Mouse (Mus musculus) macrophage (primary cell): ENCODE data around the gene Tmprss9. TPM values are rescaled to one million over a fixed set of nuclear protein-coding genes. Genes with fewer than 3 reads are reported as not detected.

Source experiments
- H3K27ac ChIP-seq: fragments of 350-480 bp; formaldehyde crosslinking; 2 replicates; pipeline ENCODE4 v1.9.0; 2021
- H3K36me3 ChIP-seq: fragments of 350-480 bp; formaldehyde crosslinking; 2 replicates; pipeline ENCODE4 v1.9.0; 2021; ENCODE audit errors: inconsistent target
- H3K4me3 ChIP-seq: fragments of 350-480 bp; formaldehyde crosslinking; 2 replicates; pipeline ENCODE4 v1.9.0; 2021; ENCODE audit errors: inconsistent target
- H3K79me2 ChIP-seq: fragments of 350-480 bp; formaldehyde crosslinking; 2 replicates; pipeline ENCODE4 v1.9.0; 2021; ENCODE audit errors: inconsistent target
- WGBS: methylation state at CpG from one replicate; pipeline ENCODE4 v1.1.7; 2026; ENCODE audit warnings: inconsistent platforms; ENCODE audit not compliant: missing documents; 5-methylcytosine and 5-hydroxymethylcytosine counted together
- polyA plus RNA-seq: library from polyadenylated mRNA; stranded (reverse); fragments of 250-400 nt; gene quantifications from 3 replicates; pipeline ENCODE4 v1.2.4, GENCODE M21; 2018; ENCODE audit warnings: inconsistent platforms

Tmprss9 gene
- polyA plus RNA-seq, 1 experiment from 2014 or later = not detected

DNA sequence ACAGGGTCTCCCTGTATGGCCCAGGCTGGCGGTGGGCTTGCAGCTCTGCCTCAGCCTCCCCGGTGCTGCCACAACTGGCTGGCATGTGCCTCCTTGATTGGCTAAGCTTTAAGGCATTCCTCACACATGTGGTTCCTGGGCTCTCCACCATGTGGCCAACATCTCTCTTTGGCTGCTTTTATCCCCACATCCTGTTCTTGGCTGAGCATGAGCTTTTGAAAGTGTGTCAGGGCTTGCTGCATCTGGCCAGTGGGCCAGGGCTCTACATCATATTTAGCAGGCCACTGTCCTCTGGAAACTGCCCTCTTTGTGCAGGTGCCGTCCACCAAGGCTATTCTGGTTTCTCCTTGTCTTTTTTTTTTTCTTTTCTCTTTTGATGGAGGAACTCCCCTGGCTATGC lies 15.4 kb upstream of the Tmprss9 start:
- Histone ChIP-seq H3K79me2 (peaks cover 57% of the 10 kb centered on the region), H3K4me3 (no peak overlapping the region), H3K36me3 (peaks cover 6% of the 10 kb centered on the region; the same call in 1 of the 2 replicates), H3K27ac (no peak overlapping the region)
- 40% methylated on average over 3 of the region's 3 CpGs for WGBS

DNA sequence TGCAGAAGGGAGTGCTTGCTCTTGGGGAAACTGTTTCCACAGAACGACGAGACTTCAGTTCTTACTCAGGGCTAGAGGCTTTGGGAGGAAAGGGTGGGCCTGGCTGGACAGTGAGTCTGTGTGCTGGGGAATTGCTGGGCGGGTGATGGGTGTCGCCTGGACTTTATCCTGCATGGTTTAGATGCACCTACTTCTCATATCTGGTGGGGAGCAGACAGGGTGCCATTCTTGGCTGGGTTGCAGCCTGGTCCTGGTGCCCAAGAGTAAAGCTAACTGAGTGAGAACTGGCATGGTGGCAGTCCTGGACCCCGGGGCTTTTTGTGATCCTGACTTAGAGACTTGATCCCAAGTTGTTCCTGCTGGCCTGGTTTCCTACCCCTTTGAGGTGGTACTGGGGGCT lies 14.7 kb upstream of the Tmprss9 start:
- Histone ChIP-seq H3K27ac (no peak overlapping the region), H3K79me2 (peaks cover 57% of the 10 kb centered on the region), H3K36me3 (peaks cover 12% of the 10 kb centered on the region; the same call in 1 of the 2 replicates), H3K4me3 (no peak overlapping the region)
- WGBS = 92% methylated on average over 5 of the region's 5 CpGs

DNA sequence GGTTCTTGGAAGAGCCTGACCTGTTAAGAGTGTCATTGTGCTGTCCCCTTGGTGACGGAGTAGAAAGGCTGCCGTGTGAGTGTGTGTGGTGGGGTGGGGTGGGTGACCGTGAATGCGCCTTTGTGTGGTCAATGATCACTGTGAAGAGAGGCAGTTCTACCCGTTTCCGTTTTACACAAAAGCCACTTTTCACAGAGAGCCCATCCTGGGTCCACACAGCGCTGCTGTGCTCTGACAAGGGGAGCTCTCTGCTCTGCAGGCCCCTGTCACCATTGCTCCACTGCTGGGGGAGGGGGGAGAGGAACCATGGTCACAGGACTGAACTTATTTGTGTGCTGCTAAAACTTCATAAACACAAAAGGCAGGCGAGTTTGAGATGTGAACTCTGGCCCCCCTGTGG lies 14.3 kb upstream of the Tmprss9 start:
- Histone ChIP-seq H3K4me3 (no peak overlapping the region), H3K27ac (no peak overlapping the region), H3K36me3 (peaks cover 14% of the 10 kb centered on the region; the same call in 1 of the 2 replicates), H3K79me2 (peaks cover 57% of the 10 kb centered on the region)
- 87% methylated on average over 8 of the region's 8 CpGs for WGBS

DNA sequence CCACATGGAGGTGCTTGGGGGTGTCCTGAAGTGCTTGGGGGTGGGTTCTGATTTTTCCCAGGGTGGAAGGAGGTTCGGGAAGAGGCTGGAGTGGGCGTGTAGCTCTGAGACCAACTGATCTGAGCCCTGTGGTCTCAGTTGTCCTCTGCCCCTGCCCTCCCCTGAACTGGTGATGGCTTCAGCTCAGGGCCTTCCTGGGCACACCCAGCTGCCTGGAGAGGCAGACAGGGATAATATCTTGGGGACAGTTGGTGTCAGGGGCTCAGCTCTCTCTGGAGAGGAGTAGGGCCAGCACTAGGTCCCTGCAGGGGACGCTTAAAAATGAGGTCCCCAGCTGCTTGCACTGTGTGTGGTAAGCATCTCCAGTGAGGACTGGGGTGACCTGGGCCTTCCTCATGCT lies 13.8 kb upstream of the Tmprss9 start:
- 91% methylated on average over 3 of the region's 3 CpGs for WGBS
- Histone ChIP-seq H3K36me3 (peaks cover 13% of the 10 kb centered on the region; the same call in 1 of the 2 replicates), H3K4me3 (no peak overlapping the region), H3K79me2 (peaks cover 57% of the 10 kb centered on the region), H3K27ac (no peak overlapping the region)

DNA sequence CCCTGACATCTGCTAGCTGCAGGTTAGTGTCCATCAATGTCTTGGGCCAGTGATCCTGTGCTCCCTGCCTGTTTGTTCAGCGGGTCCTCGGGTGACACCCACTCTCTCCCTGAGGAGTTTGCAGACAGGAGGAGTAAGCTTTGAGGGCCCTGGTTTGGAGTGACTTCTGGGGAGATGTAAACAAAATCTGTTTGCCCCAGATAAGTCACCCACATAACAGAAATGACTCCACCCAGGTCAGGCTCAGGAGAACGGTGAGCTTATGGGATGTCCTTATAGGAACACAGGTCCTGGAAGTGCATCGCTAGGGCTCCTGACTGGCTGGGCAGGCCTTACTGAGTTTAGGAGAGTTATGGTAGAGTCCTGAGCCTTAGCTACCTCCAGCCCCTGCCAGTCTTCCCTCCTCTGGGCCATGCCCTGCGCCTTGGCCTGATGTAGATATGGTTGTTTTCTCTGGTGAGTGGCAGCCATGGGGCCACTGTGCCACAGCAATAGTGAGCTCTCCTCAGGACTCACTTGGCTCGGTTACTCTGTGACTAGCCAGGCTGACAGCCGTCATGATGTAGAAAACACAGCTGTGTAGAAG lies 13.2 kb upstream of the Tmprss9 start:
- peaks cover 53% of the 10 kb centered on the region for H3K79me2 ChIP-seq
- peaks cover 15% of the 10 kb centered on the region; the same call in 1 of the 2 replicates for H3K36me3 ChIP-seq
- H3K4me3 ChIP-seq = no peak overlapping the region
- WGBS = 91% methylated on average over 7 of the region's 7 CpGs
- H3K27ac ChIP-seq = no peak overlapping the region

DNA sequence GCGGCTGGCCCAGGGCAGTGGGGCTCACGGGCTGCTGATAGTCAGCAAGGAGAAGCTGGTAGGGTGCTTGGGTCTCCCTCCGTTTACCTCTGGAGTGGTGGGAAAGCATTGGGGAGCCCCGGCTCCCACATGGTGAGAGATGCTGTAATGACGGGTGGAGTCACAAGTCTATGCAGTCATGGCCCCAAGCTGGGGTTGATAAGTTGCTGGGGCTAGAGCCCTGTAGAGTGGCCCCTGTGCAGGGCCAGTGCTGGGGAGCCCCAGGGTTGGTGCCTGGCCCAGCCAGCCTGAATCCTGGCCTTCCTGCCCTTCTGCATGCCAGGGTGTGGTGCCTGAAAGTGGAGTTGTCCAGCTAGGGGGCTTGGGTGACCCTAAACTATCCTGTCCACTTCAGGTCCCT lies 9.3 kb upstream of the Tmprss9 start:
- H3K79me2 ChIP-seq = peaks cover 20% of the 10 kb centered on the region; the same call in 1 of the 2 replicates
- peaks cover 18% of the 10 kb centered on the region; the same call in 1 of the 2 replicates for H3K36me3 ChIP-seq
- WGBS = 95% methylated on average over 5 of the region's 5 CpGs
- H3K27ac ChIP-seq = no peak overlapping the region
- H3K4me3 ChIP-seq = no peak overlapping the region

DNA sequence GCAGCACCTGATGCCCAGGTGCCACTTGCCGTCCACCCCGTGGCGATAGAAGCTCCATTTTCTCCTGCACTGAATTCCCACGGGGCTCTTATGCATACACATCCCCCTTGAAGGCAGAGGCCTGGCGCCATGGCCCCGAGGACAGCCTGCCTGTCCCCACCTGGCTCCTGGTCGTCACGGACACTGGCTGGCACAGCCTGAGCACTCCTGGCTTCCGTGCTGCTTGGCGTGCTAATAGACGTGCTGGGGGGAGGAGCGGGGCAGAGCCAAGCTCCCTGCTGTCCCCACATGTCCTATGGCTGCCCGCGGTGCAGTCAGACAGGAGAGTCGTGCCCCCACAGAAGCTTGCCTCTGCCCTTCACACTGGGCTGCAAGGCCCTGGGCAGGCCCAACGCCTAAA lies 7.2 kb upstream of the Tmprss9 start:
- H3K36me3 ChIP-seq = peaks cover 18% of the 10 kb centered on the region; the same call in 1 of the 2 replicates
- H3K27ac ChIP-seq = no peak overlapping the region
- no peaks in the 10 kb centered on the region; the same call in 1 of the 2 replicates for H3K79me2 ChIP-seq
- 94% methylated on average over 14 of the region's 16 CpGs for WGBS
- H3K4me3 ChIP-seq = no peak overlapping the region

DNA sequence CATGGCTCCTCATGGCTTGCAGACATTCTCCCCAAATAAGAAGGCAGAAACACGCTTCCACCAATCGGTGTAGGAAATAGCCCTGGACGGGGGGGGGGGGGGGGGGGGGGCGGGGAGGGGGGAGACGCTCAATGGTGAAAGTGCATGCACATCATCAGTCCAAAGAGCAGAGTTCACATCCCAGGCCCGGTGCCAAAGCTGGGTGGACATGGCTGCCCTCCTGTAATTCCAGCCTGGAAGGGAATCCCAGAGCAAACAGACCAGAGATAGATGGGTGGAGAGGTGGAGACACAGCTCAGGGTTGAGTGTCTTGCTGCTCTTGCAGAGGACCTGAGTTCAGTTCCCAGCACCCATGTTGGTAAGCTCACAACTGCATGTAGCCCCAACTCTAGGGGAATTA lies 655 bp upstream of the Tmprss9 start:
- Histone ChIP-seq H3K36me3 (no peaks in the 10 kb centered on the region), H3K4me3 (no peak overlapping the region), H3K79me2 (no peaks in the 10 kb centered on the region), H3K27ac (no peak overlapping the region)
- WGBS = 71% methylated on average over 1 of the region's 6 CpGs

DNA sequence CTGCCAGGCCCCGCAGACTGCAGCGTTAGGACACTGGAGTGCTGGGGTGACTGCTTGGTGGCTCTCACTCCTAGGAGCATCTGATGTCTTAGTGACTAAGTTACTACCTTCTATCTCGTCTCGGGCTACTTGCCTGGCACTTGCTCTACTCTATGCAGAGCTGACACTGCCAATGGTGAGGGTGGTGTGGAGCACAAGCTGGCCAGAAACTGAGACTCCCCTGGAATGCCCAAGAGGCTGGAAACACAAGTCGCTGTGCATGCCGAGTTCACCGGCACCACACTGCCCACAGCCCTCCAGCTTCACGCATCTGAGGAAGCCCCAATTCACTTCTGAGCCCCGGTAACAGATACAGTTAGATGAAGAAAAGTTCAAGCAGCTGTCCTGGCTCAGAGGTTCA lies 2.4 kb downstream of the Tmprss9 start:
- WGBS = 94% methylated on average over 9 of the region's 9 CpGs
- Histone ChIP-seq H3K36me3 (no peaks in the 10 kb centered on the region), H3K27ac (no peak overlapping the region)

DNA sequence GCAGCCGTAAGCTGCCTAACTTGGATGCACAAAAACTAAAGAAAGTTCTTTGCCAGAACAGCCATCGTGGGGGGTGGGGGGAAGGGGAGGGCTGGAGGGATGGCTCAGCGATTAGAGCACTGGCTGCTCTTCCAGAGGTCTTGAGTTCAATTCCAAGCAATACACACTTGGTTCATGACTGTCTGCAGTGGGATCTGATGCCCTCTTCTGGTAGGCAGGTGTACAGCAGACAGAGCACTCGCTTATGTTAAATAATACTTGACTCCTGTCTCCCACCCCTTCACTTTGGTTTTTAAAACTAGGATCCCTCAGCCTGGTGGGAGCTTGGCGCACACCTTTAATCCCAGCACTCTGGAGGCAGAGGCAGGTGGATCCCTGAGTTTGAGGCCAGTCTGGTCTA lies 4.4 kb downstream of the Tmprss9 start:
- no peaks in the 10 kb centered on the region for H3K79me2 ChIP-seq
- no peak overlapping the region for H3K4me3 ChIP-seq
- H3K27ac ChIP-seq = no peak overlapping the region
- WGBS = 30% methylated on average over 5 of the region's 5 CpGs
- no peaks in the 10 kb centered on the region for H3K36me3 ChIP-seq

More for the DNA sequence above, 2.4 kb downstream of the Tmprss9 start:
- Histone ChIP-seq H3K4me3 (no peak overlapping the region), H3K79me2 (no peaks in the 10 kb centered on the region)

DNA sequence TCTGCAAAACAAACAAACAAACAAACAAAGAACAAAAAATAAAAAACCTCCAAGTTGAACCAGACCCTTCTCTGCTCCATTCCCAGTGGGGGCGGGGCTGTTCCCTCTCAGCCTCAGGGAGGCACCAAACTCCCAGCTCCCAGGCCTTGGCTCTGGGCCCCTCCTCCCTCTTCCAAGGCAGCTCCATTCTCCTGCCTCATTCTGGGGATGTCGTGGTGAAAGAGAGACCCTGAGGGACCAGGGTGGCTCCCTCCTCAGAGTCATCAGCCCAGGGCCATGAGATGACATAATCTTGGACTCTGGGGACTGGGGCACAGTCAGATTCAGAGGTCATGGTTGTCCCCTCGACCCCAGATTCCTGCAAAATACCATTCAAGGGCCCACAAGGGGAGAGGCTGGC lies 4.9 kb downstream of the Tmprss9 start:
- H3K79me2 ChIP-seq = no peaks in the 10 kb centered on the region
- no peak overlapping the region for H3K27ac ChIP-seq
- no peak overlapping the region for H3K4me3 ChIP-seq
- 74% methylated on average over 3 of the region's 3 CpGs for WGBS
- no peaks in the 10 kb centered on the region for H3K36me3 ChIP-seq

DNA sequence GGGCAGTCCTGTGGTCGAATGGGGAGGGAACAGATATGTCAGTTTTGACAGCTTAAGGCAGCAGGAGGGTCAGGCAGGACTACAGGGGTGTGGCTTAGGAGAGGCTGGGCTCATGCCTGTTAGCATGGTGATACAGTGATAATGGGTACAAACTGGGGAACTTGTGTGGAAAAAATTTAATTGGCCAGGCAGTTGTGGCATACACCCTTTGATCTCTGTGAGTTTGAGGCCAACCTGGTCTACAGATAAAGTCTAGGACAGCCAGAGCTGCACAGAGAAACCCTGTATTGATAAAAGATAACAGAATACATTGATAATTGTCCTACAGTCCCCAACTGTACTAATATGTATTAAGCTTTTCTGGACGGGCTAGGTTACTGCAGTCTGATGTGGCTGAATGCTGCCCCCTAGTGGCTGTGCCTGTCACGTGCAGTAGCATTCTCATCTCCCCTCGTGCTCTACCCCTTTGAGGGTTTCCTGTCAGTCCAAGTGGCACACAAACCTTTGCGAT lies 8.5 kb downstream of the Tmprss9 start:
- Histone ChIP-seq H3K4me3 (no peak overlapping the region), H3K27ac (no peak overlapping the region), H3K36me3 (no peaks in the 10 kb centered on the region), H3K79me2 (no peaks in the 10 kb centered on the region)
- WGBS = 19% methylated on average over 5 of the region's 5 CpGs

DNA sequence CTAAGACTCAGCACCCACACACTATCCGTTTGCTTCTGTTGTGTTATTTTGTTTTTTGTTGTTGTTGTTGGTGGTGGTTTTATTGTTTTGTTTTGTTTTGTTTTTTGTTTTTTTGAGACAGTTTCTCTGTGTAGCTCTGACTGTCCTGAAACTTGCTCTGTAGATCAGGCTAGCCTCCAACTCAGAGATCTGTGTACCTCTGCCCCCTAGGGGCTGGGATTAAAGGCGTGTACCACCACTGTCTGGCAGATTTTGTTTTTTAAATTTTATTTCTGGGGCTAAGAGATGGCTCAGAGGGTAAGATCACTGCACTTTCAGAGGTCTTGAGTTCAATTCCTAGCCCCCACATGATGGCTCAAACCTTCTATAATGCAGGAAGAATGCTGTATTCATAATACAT lies 9.3 kb downstream of the Tmprss9 start:
- WGBS = 79% methylated on average over 2 of the region's 2 CpGs
- Histone ChIP-seq H3K27ac (no peak overlapping the region), H3K4me3 (no peak overlapping the region), H3K36me3 (no peaks in the 10 kb centered on the region), H3K79me2 (no peaks in the 10 kb centered on the region)

DNA sequence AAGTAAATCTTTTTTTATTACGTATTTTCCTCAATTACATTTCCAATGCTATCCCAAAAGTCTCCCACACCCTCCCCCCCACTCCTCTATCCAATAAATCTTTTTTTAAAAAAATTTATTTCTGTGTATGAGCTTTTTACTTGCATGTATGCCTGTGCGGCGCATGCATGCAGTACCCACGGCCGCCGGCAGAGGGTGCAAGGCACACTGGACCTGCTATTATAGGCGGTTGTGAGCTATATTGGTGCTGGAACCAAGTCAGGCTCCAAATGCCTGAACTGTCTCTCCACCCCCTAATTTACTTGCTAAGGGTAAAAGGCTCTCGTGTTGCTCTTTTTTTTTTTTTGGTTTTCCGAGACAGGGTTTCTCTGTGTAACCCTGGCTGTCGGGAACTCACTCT lies 9.7 kb downstream of the Tmprss9 start:
- 21% methylated on average over 10 of the region's 10 CpGs for WGBS
- H3K79me2 ChIP-seq = no peaks in the 10 kb centered on the region
- H3K36me3 ChIP-seq = no peaks in the 10 kb centered on the region
- H3K27ac ChIP-seq = no peak overlapping the region
- no peak overlapping the region for H3K4me3 ChIP-seq

DNA sequence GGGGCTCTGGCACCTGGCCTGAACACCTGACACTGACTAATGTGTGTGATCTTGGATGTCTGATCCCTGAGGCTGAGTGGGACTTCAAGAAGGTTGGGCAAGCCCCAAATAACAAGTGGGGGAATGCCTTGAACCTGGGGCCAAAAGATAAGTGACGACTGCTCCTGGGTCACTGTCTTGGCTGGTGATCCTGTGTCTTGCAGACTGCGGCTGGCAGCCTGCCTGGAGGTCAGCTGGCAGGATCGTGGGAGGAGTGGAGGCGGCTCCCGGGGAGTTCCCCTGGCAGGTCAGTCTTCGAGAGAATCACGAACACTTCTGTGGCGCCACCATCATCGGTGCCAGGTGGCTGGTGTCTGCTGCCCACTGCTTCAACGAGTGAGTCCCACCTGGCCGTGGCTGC lies 15.5 kb downstream of the Tmprss9 start:
- no peaks in the 10 kb centered on the region for H3K79me2 ChIP-seq
- 39% methylated on average over 9 of the region's 11 CpGs for WGBS
- no peak overlapping the region for H3K4me3 ChIP-seq
- no peaks in the 10 kb centered on the region for H3K36me3 ChIP-seq
- no peak overlapping the region for H3K27ac ChIP-seq

DNA sequence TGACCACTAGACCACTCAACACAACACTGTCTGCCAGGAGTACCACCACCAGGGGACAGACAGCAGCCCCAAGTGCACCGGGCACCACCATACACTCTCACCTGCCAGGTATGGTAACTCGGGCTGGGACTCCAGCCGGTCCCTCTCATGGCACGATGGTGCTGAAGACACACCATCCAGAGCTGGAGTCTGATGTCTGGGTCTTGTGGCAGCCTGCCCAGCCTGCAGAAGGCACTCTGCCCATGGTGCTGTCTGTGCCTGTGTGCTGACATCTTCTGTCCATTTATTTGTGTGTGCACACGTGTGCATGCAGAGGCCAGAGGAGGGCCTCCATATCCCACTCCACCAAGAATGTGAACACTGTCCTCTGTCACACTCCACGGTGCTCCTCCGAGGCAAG lies 23.5 kb downstream of the Tmprss9 start:
- 86% methylated on average over 7 of the region's 7 CpGs for WGBS
- H3K27ac ChIP-seq = no peak overlapping the region
- 0 out of 2 replicates have a peak, but pooled peaks cover 4% of the 10 kb centered on the region for H3K36me3 ChIP-seq
- peaks cover 18% of the 10 kb centered on the region for H3K79me2 ChIP-seq
- no peak overlapping the region for H3K4me3 ChIP-seq
